Mouse (Mus musculus) spleen, adult 2 months (tissue): ENCODE measurements around the gene Folh1.
"Not testable (repeated sequence)": the region's sequence is repeated elsewhere in the genome, so short reads cannot be mapped to it uniquely, and the experiment has no call there.

Source experiments
- CTCF ChIP-seq: fragments of 200-500 bp; IDR thresholded peaks from 2 replicates; pipeline ENCODE4 v1.5.1; 2011; ENCODE audit warnings: mild to moderate bottlenecking, inconsistent platforms; ENCODE audit not compliant: insufficient read depth, insufficient read length, insufficient replicate concordance; ENCODE audit errors: extremely low read depth
- POLR2A ChIP-seq: fragments of 200-500 bp; IDR thresholded peaks from 2 replicates; pipeline ENCODE4 v1.6.1; 2011; ENCODE audit warnings: low read depth, low read length, inconsistent platforms

GRCm38 (mm10) chr7:86815716-86816115 is 40.0 kb upstream of the Folh1 start:
- not testable (repeated sequence) for TF ChIP-seq POLR2A, CTCF
